Mouse (Mus musculus) common myeloid progenitor, adult 5-6 weeks (primary cell): ENCODE measurements at regions not wholly inside any gene's neighbourhood (a gene's known extent, or its start where the extent isn't known, plus 50 kb on each side); places are given as distances from the start of the nearest gene placed in this dataset.

Experiments used
- ATAC-seq: replicated peaks from 2 replicates; pipeline ENCODE4 v1.8.0; 2016; ENCODE audit warnings: low read depth, mild to moderate bottlenecking, moderate TSS enrichment, inconsistent platforms; ENCODE audit not compliant: poor library complexity, severe bottlenecking

DNA sequence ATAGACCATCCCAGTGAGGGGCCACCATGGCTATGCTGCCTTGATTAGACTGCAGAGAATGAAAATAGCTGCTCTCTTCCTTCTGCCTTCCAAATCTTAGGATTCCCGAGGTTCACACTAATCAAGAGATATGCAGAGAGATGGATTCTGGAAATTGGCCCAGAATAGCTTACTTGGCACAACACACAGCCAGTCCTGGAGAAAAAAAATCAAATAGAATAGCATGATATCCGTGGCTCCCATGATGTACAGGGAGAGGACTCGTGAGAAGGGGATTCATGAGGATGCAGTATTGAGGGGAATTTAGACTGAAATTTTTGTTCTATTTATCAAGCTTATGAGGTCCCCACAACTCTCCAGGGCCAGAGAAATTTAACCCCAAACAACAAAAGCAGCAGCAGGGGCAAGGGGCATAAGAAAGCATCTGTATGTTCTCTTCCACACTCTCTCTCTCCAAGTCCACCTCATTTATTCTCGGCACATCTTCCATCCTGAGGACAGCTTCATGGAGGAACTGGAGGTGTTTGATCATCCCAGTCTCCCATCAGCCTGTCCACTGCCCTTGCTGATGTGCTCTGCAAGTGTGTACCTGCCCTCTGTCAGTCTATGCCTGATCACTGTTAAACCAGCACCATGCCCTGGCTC is 599.3 kb upstream of the Camk1g start:
- ATAC-seq: no peak

DNA sequence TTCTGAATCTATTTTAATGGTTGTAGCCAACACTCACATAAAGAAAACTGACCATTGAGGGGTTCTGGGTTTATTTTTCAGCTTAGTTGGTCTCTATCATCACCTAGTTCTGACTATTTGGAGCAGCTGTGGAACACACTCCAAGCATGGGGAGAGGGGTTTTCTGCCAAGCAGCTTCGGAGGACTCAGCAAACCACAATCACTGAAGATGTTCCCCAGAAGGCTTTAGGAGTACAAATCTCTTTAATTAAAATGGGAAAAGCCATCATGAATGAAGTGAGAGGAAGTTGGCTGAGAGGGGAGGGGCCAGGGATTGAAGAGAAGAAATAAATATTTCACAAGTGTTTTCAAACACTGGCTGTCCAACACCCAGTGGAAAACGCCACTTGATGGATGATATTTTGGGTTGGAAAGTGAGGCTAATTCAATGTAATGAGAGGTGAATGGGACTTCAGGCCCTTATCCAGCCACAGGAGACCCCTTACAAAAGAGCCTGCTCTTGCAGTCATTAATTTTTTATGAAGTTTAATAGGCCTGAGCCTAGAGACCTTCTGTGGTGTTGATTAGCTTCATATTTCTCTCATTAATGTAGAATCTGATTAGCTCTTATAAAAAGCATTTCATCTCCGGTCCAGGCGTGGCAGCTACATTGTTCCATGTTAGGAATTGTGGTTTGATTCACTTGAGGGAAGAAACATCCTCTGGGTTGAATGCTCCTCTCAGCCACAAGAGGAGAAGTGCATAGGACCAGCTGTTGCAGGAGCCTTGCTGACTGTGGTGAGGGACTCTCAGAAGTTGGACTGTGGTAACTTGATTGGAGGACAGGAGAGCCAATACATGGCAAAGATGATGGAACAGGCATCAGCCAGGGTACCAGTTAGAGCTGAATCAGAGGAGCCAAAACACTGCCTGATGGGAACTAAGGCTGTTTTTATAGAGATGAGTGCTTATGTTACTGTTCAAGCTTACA is 598.1 kb upstream of the Camk1g start:
- no peak for ATAC-seq

DNA sequence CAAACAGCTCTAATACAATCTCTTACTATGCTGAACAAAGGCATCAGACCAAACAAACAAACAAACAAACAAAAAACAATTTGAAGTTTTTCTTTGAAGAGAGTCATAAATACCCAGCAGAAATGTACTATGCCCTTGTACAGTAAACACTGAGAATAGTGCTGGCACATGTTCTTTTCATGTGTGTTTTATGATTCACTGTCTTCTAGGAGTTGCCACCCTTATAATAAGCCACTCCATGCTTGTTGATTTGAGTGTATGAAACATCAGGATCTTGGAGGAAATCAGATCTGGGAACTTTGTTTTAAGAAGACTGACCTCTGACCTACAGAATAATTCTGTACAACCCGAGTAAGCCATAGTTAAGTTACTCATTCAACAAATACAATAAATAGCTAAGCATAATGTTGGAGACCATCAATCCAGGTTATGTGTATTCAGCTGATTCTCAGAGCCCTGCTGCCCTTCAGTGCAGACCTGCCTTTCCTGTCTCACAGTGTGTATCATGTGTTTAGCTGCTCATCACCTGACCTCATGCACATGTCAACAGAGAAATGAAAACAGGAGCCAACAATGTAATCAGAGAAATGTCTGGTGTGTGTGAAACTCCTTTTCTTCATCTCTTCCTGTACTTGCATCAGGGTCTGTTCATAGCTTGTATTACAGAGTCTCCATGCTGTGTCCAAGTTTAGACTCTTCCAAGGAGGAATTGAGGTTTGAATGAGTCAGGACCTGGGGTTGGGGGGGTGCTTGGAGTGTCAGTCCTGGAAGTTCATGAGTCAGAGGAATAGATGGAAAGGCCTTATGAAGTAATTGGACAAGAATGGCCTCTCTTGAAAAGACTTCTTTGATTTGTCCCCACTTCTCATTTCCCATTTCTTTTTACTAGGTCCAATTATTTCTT is 596.8 kb upstream of the Camk1g start:
- ATAC-seq: no peak

DNA sequence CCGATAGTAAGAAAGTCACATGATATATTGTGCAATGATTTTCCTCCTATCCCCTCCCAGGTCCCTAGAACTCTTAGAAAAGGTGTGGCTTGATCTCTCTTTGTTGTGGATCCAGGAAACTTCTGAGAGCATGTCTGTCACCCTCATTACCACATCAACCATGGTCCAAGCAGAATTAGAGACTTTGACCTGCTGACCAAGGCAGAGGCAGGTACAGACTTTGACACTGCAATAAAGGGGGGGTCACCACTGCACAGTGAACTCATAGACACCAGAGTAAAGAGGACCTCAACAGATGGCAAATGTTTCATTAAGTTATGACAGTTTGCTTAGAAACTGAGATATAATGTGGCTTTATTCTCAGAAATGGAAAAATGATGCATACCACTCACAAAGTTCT is 595.2 kb upstream of the Camk1g start:
- no peak for ATAC-seq

DNA sequence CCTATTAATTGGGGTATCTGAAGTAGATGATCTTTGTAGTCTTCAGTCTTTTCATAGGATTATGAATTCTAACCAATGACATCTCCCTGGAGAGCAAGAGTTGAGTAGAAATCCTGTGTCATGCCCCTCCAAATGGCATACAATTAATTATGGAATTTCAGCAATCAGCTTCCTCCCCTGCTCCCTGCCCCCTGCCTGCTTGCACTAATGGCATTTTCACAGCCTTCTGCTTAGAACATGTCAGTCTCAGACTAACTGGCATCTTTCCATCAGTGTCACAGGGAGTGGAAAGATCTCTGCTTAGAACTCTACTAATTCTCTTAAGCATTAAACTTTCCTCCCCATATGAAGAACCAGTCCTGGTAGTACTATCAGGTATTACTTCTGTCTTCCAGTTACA is 581.8 kb upstream of the Camk1g start:
- ATAC-seq: no peak

DNA sequence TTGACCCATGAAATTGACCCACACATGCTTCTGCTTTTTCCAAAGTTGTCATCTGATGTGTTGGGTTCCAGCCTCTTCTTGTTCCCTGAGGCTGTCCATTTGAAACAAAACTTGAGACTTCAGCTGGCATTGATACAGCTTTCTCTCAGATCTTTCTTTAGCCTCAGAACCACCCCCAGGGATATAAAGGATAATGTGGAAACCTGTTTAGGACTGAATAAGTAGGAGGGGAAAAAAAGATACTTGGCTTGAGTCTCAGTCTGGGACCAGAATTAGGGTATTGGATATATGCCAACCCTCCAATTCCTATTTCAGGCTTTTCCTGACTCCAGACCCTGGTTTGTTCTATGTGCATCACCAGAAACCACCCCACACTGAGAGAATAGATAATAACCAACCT is 579.7 kb upstream of the Camk1g start:
- no peak for ATAC-seq

DNA sequence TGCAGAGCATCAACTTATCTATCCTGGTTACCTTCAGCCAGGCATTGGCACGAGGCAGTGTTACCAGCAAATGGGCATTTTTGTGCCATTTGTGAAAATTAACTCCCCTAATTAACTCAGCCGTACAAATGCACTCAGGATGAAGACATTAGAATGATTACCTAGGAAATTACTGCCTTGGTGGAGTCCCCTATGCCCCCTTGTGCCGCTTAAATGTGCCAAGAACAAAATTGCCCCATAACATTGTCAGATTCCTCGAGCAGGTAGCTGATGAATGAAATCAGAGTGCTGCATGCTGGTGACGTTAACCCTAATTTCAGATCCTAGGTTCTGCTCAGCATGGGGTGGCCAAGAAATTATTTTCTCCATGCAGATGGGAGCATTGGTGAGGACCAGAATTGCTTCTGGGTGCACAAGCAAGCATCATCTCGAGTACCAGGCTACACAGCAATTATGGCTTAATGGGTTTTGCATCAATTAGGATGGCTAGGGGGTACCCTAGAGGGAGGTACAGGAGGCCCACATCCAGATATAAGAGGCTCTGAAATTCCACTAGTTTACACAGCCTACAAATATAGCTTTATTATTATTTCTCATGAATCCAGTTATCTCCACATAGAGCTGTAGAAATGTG is 577.0 kb upstream of the Camk1g start:
- no peak for ATAC-seq

DNA sequence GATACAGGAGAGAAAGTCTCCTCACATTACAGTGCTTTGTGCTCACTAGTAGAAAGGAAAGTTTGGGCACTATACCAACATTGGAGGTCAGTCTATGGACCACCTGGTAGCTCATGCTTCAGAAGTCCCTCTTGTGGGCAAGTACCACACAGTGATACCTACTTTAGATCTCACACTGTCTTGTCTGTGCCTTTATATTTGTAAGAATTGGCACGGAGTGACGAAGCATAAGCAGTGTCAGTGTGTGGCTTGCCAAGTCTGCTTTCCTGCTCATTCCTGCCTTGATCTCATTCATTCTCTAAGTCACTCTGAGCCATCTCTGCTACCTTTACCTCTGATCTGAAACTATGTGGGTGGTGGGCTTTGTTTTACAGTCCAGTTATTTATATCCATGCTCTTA is 565.9 kb upstream of the Camk1g start:
- ATAC-seq: no peak

DNA sequence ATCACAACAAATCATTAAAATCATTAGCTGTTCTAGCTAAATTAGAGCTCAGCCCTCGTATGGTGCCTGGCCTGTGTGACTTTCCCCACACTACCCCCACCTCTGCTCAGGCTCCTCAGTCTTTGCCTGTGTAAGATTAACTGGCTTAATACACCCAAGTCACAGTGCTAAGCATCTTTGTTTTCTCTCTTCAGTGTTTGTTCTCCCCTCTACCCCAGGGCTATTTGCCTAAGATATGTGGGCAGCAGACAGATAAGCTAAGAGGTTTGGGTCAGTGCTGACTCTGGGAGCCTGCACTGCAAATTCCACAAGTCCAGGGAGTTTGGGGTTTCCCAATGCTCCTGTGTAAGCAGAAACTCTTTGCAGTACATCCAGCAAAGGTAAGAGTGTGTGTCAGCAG is 564.2 kb upstream of the Camk1g start:
- no peak for ATAC-seq

DNA sequence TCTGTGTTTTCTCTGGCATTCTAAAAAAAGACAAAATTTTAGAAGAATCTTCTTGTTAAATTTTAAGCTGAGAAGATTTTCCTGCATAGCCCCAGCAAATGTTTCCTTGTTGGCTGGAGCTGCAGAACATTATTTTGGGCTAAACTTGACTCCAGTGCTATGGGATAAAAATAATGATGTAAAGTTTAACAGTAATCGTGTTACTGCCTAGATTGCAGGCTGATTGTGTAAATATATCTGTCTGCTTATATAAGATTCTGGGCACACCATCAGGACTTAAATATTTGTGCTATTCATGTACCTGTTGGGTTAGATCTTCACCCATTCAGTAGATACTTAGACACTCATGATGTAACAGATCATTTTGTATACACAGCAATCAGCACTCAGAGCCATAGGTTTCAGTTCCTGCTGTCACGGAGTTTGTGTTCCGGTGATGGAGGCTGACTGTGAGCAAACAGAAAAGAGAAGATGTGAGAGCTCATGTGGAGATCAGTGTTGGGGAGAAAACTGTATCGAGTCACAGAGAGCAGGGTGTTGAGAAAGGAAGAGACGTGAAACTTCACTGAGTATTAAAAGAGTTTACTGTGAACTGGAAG is 561.1 kb upstream of the Camk1g start:
- ATAC-seq: 0 out of 2 replicates have a peak, but pooled peaks have one; percentile 29

DNA sequence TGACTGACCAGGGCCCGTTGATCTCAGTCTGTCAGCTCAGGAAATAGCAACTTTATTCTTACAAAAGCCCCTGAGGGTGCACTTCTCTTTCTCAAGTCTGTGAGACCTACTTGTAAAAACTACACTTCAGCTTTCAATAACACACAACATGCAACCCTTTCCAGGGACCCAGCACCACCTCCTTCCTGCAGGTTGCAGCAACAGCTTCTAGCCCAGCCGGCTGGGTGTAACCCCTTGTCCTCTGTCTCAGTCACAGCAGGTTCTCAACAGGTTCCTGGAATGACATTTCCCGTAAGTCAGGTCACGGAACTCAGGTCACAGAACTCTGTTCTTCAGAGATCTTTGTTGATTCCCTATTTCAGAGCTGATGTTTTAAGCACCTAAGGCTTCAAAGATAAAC is 558.5 kb upstream of the Camk1g start:
- ATAC-seq: 0 out of 2 replicates have a peak, but pooled peaks have one; percentile 29

DNA sequence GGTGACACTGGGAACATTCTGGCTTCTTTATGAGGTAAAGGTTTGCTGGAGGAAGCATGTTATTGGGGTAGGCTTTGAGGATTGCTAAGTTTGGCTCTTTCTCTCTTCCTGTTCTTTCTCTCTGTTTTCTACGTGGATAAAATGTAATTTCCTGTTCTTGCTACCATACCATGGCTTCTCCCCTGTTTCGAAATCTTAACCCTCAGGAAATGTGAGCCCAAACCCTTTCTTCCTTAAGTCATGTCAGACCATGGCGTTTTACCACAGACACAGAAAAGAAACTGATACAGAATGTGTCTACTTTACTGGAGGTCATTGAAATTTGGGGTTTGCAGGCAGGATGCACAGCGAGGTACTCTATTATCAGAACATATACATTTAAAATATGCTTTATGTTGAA is 552.7 kb upstream of the Camk1g start:
- ATAC-seq: peak; percentile 85

DNA sequence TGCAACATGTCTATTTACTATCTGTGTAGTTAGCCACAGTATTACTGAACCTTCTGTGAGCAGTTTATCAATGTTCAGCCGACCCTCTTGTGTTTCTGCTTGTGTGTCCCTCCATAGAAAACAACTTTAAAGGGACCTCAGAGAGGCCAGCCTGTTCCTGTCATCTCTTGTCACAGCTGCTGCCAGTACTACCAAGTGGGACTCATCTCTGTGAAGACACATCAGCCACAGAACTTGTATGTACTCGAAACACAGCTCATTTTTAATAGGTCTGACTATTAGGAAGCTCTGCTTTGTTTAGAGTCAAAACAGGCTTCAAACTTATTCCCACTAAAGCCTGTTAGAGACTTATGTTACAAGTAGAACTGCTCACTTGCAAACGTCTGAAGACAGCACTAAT is 549.1 kb upstream of the Camk1g start:
- ATAC-seq: no peak

DNA sequence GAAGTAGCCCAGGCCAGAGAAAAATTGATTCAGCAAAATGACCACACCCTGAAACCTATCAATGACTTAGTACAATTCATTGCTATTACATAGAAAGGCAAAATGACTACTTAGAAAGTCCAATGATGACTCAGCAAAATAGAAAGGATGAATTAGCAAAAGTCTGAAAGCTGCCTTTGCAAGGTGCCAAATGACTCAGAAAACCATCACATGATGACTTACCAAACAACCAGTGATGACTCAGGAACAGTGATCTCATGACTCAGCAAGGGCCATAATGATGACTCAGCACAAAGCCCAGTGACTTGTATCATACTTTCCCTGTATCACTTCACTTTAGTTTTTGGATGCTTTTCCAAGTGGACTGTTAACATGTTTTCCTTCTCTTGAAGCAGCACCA is 535.6 kb upstream of the Camk1g start:
- ATAC-seq: no peak

DNA sequence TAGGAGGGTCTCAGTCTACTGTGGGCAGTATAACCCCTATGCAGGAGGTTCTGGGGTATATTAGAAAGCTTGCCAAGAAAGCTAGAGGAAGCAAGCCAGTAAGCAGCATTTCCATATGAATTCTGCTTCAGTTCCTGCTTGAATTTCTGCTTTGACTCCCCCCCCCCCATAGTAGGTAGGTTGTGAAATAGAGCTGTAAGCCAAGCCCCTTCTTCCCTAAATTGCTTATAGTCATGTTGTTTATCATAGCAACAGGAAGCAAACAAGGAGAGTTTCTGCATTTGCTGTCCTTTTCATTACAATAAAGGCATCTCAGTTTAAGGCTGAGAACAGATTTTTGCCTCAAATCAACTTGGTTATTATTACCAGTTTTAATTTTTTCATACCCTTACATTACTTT is 524.0 kb upstream of the Camk1g start:
- ATAC-seq: no peak

DNA sequence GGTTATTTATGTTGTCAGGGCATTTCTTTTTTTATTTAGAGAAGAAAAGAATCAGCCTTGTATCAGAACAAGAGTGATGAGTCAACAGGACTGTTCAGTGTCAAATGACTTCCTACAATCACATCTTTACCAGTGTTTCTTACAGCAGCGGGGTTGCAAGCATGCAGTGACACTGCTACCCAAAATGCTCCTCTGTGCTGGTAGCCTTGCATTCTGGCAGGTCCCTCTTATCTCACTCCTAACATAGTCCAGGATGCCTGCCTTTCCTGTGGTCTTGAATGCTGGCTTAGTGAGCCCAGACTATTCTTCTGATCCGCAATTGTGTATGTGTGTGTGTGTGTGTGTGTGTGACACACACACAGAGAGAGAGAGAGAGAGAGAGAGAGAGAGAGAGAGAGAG is 506.4 kb upstream of the Camk1g start:
- ATAC-seq: no peak

DNA sequence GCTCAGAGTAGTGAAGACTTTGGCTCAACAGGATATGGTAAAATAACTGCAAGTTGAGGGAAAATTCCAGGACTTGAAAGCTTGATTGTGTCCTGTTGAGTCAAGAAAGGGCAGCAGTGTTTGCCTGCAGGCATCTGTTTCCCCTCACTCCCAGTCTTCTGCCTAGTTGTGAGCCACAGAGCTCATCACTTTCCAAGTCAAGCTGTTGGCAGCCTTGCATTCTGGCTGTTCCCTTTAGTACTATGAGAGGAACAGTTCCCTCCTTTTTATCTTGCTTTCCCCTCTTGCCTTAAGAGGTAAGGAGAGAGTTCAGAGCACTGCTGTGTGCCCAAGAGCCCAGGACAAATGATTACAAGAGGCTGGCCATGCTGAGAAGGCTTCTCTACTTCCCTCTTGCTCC is 506.0 kb upstream of the Camk1g start:
- no peak for ATAC-seq

DNA sequence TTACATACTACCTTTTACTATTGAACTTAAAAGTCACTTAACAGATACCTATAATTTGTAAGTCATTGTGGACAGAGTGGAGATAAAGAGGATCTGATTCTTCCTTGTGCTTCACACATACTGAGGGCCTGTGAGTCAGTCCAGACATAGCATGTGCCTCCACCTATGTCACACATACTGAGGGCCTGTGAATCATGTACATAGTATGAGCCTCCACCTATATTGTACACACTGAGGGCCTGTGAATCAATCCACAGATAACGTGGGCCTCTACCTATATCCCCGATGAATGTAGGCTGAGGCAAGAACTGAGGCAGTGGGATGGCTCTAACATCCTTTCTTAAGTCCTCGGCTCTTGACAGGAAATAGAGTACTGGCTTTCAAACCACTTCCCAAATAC is 505.2 kb upstream of the Camk1g start:
- no peak for ATAC-seq

DNA sequence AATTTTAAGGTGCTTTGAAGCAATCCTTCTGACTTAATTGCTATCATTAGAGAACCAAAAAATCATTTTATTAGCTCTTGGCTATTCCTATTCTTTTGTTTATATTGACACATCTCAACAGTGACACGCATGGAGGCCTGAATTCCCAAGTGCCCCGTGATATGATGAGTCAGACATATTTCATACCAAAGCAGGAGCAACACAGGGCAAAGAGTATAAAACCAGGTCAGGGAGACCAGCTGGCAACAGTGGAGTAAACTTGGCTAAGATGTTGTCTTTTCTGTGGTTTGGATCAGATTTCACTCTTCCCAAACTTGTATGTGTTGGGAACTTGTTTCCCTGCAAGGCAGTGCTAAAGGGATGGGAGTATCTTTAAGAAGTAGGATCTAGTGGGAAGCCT is 500.6 kb upstream of the Camk1g start:
- ATAC-seq: no peak
